Comparison of ENCODE assay signal across 23 mouse cellular contexts in the genomic region with DNA sequence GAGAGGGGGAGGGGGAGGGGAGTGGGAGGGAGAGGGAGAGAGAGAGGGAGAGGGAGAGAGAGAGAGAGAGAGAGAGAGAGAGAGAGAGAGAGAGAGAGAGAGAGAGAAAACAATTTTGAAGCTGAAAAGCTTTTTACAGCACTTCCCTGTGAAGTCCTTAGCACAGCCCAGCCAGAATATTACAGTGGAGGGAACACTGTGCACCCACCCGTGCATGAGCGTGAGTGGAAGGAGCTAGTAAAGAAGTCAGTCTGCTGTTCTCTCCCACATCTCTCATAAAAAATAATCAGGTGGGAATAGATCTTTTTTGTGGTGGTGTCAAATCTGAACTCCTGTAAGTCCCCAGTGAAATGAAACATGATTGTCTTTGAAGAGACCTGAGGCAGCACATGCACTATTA.
DNase-seq lines count a peak whose midpoint lies in the region; ATAC-seq and TF ChIP-seq lines count a peak whose summit lies in the region.
"Had no signal": no experiment of that assay in that cellular context is flagged by ENCODE, and none has a peak within 500 bp of the region (broad histone marks: within the 10 kb centered on the region; RNA-seq: fewer than 3 reads in every experiment).

No protein-coding gene starts in this region.

- TF ChIP-seq POLR2A in brain, embryonic 14.5 days (IDR thresholded peaks at IDR 0.05; ENCODE audit: borderline replicate concordance, extremely low read depth, insufficient read depth, insufficient read length, poor library complexity, severe bottlenecking) = no peak

- DNase-seq in neural tube, embryonic 10.5 days (ENCODE audit: extremely low spot score, low spot score) = no peak
- peak; percentile 3 for DNase-seq in brain, embryonic 14.5 days (ENCODE audit: low read depth)
- DNase-seq in right cerebral cortex, postnatal 36 days (ENCODE audit: low spot score in 2 of 2) = no peak
- DNase-seq in ovary, postnatal 36 days (ENCODE audit: low spot score) = no peak
- DNase-seq: adrenal gland, adult 2 months; adrenal gland, adult 8-10 months; adrenal gland, postnatal 10 days; adrenal gland, postnatal 14 days; adrenal gland, postnatal 25 days; adrenal gland, postnatal 36 days; B cell, adult 2 months; cerebellum, adult 11 months; cerebellum, adult 11-12 months; cerebellum, adult 18-20 months had no signal

- H3K9ac ChIP-seq in neural tube, embryonic 12.5 days = no peak overlapping the region
- no peak overlapping the region for H3K9ac ChIP-seq in neural tube, embryonic 13.5 days
- no peak overlapping the region for H3K9ac ChIP-seq in neural tube, embryonic 15.5 days (replicated peaks)
- no peak overlapping the region for H3K9ac ChIP-seq in neural tube, embryonic 14.5 days (replicated peaks; ENCODE audit: low read depth, low read length)

- H3K36me3 ChIP-seq in neural tube, embryonic 12.5 days = no peaks in the 10 kb centered on the region
- no peaks in the 10 kb centered on the region for H3K36me3 ChIP-seq in neural tube, embryonic 13.5 days
- H3K36me3 ChIP-seq in neural tube, embryonic 15.5 days = no peaks in the 10 kb centered on the region
- no peaks in the 10 kb centered on the region for H3K36me3 ChIP-seq in neural tube, embryonic 14.5 days (ENCODE audit: control insufficient read depth, insufficient read depth, low read length)
- H3K36me3 ChIP-seq: G1E had no signal

- no peak overlapping the region for H3K4me3 ChIP-seq in neural tube, embryonic 12.5 days
- no peak overlapping the region for H3K4me3 ChIP-seq in neural tube, embryonic 13.5 days
- H3K4me3 ChIP-seq in neural tube, embryonic 15.5 days (replicated peaks) = no peak overlapping the region
- no peak overlapping the region for H3K4me3 ChIP-seq in neural tube, embryonic 14.5 days (ENCODE audit: low read depth, low read length)

- H3K27me3 ChIP-seq in neural tube, embryonic 12.5 days (replicated peaks) = no peaks in the 10 kb centered on the region
- H3K27me3 ChIP-seq in neural tube, embryonic 13.5 days = no peaks in the 10 kb centered on the region
- no peaks in the 10 kb centered on the region for H3K27me3 ChIP-seq in neural tube, embryonic 15.5 days (replicated peaks)
- no peaks in the 10 kb centered on the region for H3K27me3 ChIP-seq in neural tube, embryonic 14.5 days (ENCODE audit: control insufficient read depth, insufficient read depth, low read length)
- H3K27me3 ChIP-seq: CH12.LX, Patski had no signal

- TF ChIP-seq CTCF in brain, embryonic 14.5 days (IDR thresholded peaks at IDR 0.05; ENCODE audit: borderline replicate concordance, extremely low read depth, insufficient read depth, insufficient read length) = no peak

- H3K4me1 ChIP-seq in neural tube, embryonic 12.5 days = no peaks in the 10 kb centered on the region
- H3K4me1 ChIP-seq in neural tube, embryonic 13.5 days (replicated peaks) = no peaks in the 10 kb centered on the region
- H3K4me1 ChIP-seq in neural tube, embryonic 15.5 days = no peaks in the 10 kb centered on the region
- H3K4me1 ChIP-seq in neural tube, embryonic 14.5 days (ENCODE audit: control insufficient read depth, insufficient read depth, low read length) = no peaks in the 10 kb centered on the region

- H3K27ac ChIP-seq in neural tube, embryonic 12.5 days = no peak overlapping the region
- no peak overlapping the region for H3K27ac ChIP-seq in neural tube, embryonic 13.5 days (replicated peaks)
- no peak overlapping the region for H3K27ac ChIP-seq in neural tube, embryonic 15.5 days (replicated peaks)
- H3K27ac ChIP-seq in neural tube, embryonic 14.5 days (ENCODE audit: low read depth, low read length) = no peak overlapping the region

- peak; percentile 53; the same call in 1 of the 2 replicates for ATAC-seq in neural tube, embryonic 12.5 days (ENCODE audit: low FRiP score, low read depth)
- ATAC-seq in neural tube, embryonic 13.5 days (ENCODE audit: low read depth) = peak; percentile 74
- ATAC-seq in neural tube, embryonic 15.5 days (ENCODE audit: low FRiP score) = no peak
- ATAC-seq in neural tube, embryonic 14.5 days (ENCODE audit: low read depth) = peak; percentile 56; the same call in 1 of the 2 replicates
- ATAC-seq: activated CD4-positive, CD25-positive, alpha-beta regulatory T cell, adult 4 months; CD4-positive, CD25-positive, alpha-beta regulatory T cell, adult 4 months; Patski had no signal

- H3K9me3 ChIP-seq in neural tube, embryonic 12.5 days = no peaks in the 10 kb centered on the region
- no peaks in the 10 kb centered on the region for H3K9me3 ChIP-seq in neural tube, embryonic 13.5 days
- no peaks in the 10 kb centered on the region for H3K9me3 ChIP-seq in neural tube, embryonic 15.5 days (replicated peaks)
- no peaks in the 10 kb centered on the region for H3K9me3 ChIP-seq in neural tube, embryonic 14.5 days (ENCODE audit: control insufficient read depth, low read length)
- H3K9me3 ChIP-seq: G1E had no signal

- 69% methylated on average over 2 of the region's 2 CpGs for WGBS in neural tube, embryonic 12.5 days
- 53% methylated on average over 2 of the region's 2 CpGs for WGBS in neural tube, embryonic 13.5 days
- 44% methylated on average over 2 of the region's 2 CpGs for WGBS in neural tube, embryonic 15.5 days
- WGBS in neural tube, embryonic 14.5 days = 49% methylated on average over 2 of the region's 2 CpGs

- no peak overlapping the region for H3K4me2 ChIP-seq in neural tube, embryonic 12.5 days (replicated peaks)
- H3K4me2 ChIP-seq in neural tube, embryonic 13.5 days = no peak overlapping the region
- H3K4me2 ChIP-seq in neural tube, embryonic 15.5 days = no peak overlapping the region
- H3K4me2 ChIP-seq in neural tube, embryonic 14.5 days (ENCODE audit: low read depth, low read length) = no peak overlapping the region
